Mouse (Mus musculus) hindbrain, embryonic 14.5 days (tissue): ENCODE data around the gene Serpinb6c. TPM values are rescaled to one million over a fixed set of nuclear protein-coding genes. Genes with fewer than 3 reads are reported as not detected.
"Not testable (repeated sequence)": the region's sequence is repeated elsewhere in the genome, so short reads cannot be mapped to it uniquely, and the experiment has no call there.

Experiments used
- ATAC-seq: fragments of 200-750 bp; cut with Nextera tagmentation; 2 replicates; pipeline ENCODE4 v1.8.0; 2017; ENCODE audit warnings: moderate number of reproducible peaks, mild to moderate bottlenecking, moderate TSS enrichment, moderate library complexity; ENCODE audit not compliant: low FRiP score
- DNase-seq: peaks from one replicate; pipeline ENCODE4 v3.0.0-alpha.2; 2015; ENCODE audit warnings: low spot score
- H3K27ac ChIP-seq: fragments of 300-500 bp; sonication (generic); 2 replicates; pipeline ENCODE4 v1.5.1; 2014; ENCODE audit warnings: mild to moderate bottlenecking, moderate library complexity
- H3K27me3 ChIP-seq: fragments of 300-500 bp; sonication (generic); 2 replicates; pipeline ENCODE4 v1.6.1; 2014; ENCODE audit warnings: mild to moderate bottlenecking, low read length, mixed read lengths; ENCODE audit not compliant: control insufficient read depth, insufficient read depth
- H3K36me3 ChIP-seq: fragments of 300-500 bp; sonication (generic); replicated peaks from 2 replicates; pipeline ENCODE4 v1.6.1; 2014; ENCODE audit not compliant: control insufficient read depth, insufficient read depth
- H3K4me1 ChIP-seq: fragments of 300-500 bp; sonication (generic); replicated peaks from 2 replicates; pipeline ENCODE4 v1.6.1; 2014; ENCODE audit warnings: antibody characterized with exemption, low read length, mixed read lengths; ENCODE audit not compliant: control insufficient read depth, insufficient read depth
- H3K4me2 ChIP-seq: fragments of 300-500 bp; sonication (generic); replicated peaks from 2 replicates; pipeline ENCODE4 v1.6.1; 2014; ENCODE audit warnings: mild to moderate bottlenecking, moderate library complexity
- H3K4me3 ChIP-seq: fragments of 300-500 bp; sonication (generic); replicated peaks from 2 replicates; pipeline ENCODE4 v1.5.1; 2014; ENCODE audit warnings: mild to moderate bottlenecking, low read length
- H3K9ac ChIP-seq: fragments of 300-500 bp; sonication (generic); 2 replicates; pipeline ENCODE4 v1.6.1; 2014
- H3K9me3 ChIP-seq: fragments of 300-500 bp; sonication (generic); 2 replicates; pipeline ENCODE4 v1.6.1; 2016; ENCODE audit warnings: low read length; ENCODE audit not compliant: control insufficient read depth
- WGBS: fragments of 180-500 bp; shearing (Covaris S2); extraction: QIAGEN DNeasy Blood & Tissue Kit; methylation state at CpG from one replicate; pipeline ENCODE4 v1.1.7; 2014; 5-methylcytosine and 5-hydroxymethylcytosine counted together
- polyA plus RNA-seq: library from polyadenylated mRNA; unstranded; fragments of >200 nt; fragmentation: Nextera tagmentation; extraction: Ambion mirVana; gene quantifications from 2 replicates; pipeline ENCODE4 v1.2.1, GENCODE M21; 2014

The Serpinb6c gene
- polyA plus RNA-seq: 0.32 TPM in 1 of 2 replicates, not detected in the other

GRCm38 (mm10) chr13:33905176-33905954 lies at the start of gene Serpinb6c:
Gene Serpinb6c (minus strand): TSS chr13:33905708.
- Histone ChIP-seq H3K9me3 (no peaks in the 10 kb centered on the region), H3K27ac (no peak within 1 kb of the TSS), H3K4me1 (no peaks in the 10 kb centered on the region), H3K4me3 (no peak within 1 kb of the TSS), H3K4me2 (no peak within 1 kb of the TSS), H3K36me3 (no peaks in the 10 kb centered on the region), H3K9ac (no peak within 1 kb of the TSS), H3K27me3 (no peaks in the 10 kb centered on the region)
- ATAC-seq (no peak), DNase-seq (no peak)
- 78% methylated on average over 18 of the region's 18 CpGs for WGBS

GRCm38 (mm10) chr13:33952947-33953346 lies 47.4 kb upstream of the Serpinb6c start:
- Histone ChIP-seq H3K4me2 (no peak overlapping the region), H3K27ac (no peak overlapping the region), H3K4me1 (no peaks in the 10 kb centered on the region), H3K9me3 (no peaks in the 10 kb centered on the region), H3K36me3 (no peaks in the 10 kb centered on the region), H3K27me3 (no peaks in the 10 kb centered on the region), H3K4me3 (no peak overlapping the region), H3K9ac (no peak overlapping the region)
- ATAC-seq (no peak), DNase-seq (no peak)
- 74% methylated on average over 2 of the region's 2 CpGs for WGBS

DNA sequence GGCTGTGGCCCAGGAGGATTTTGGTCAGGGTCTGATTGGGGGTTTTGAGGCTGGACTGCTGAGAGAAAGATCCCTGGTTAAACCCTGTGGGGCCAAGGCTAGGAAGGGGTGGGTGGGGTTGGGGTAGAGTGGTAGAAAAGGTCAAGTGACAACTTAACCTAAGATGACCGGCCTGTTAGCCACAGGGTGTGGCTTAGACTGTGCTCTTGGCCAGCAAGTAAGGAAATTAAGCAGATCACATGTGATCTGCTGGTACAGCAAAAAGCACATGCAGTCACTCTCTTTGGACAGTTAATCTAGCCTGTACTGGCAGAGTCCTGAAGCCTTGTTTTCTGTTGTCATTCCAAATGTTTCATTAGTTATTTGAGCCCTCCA lies 46.6 kb upstream of the Serpinb6c start:
- no peaks in the 10 kb centered on the region for H3K36me3 ChIP-seq
- no peak overlapping the region for H3K9ac ChIP-seq
- 78% methylated on average over 1 of the region's 1 CpGs for WGBS
- DNase-seq: no peak
- ATAC-seq: no peak
- no peaks in the 10 kb centered on the region for H3K9me3 ChIP-seq
- H3K4me1 ChIP-seq: no peaks in the 10 kb centered on the region
- H3K27ac ChIP-seq: no peak overlapping the region
- H3K4me3 ChIP-seq: no peak overlapping the region
- no peaks in the 10 kb centered on the region for H3K27me3 ChIP-seq
- H3K4me2 ChIP-seq: no peak overlapping the region

GRCm38 (mm10) chr13:33951308-33952074 lies 46.0 kb upstream of the Serpinb6c start:
- Histone ChIP-seq H3K4me1 (no peaks in the 10 kb centered on the region), H3K36me3 (no peaks in the 10 kb centered on the region), H3K4me2 (no peak overlapping the region), H3K4me3 (no peak overlapping the region), H3K9ac (no peak overlapping the region), H3K27me3 (no peaks in the 10 kb centered on the region), H3K27ac (no peak overlapping the region), H3K9me3 (no peaks in the 10 kb centered on the region)
- DNase-seq (no peak), ATAC-seq (no peak)
- 90% methylated on average over 4 of the region's 4 CpGs for WGBS

DNA sequence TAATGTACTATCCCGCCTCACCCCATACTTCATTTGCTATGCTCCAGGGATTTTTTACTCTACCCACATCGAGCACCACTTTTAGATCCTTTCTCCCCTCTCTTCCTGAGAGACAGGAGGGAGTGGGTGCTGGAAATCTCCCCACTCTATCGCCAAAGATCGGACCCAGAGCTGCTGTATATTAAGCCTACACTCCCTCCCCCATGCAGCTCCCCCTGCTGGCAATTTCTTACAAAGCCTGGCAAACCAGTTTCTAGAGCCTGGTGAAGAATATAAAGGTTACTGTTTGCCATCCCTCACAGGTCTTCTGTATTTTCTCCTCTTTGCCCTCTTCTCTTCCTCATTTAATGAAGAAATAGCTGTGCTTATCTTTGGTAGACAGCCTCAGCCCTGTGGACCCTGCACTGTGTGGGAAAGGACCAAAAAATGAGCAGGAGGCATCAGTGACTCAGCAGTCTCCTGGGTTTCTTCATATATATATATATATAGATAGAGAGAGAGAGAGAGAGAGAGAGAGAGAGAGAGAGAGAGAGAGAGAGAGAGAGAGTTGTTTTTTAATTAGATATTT lies 36.8 kb upstream of the Serpinb6c start:
- no peaks in the 10 kb centered on the region for H3K36me3 ChIP-seq
- H3K4me1 ChIP-seq: no peaks in the 10 kb centered on the region
- no peak overlapping the region for H3K4me2 ChIP-seq
- H3K4me3 ChIP-seq: no peak overlapping the region
- H3K27ac ChIP-seq: no peak overlapping the region
- no peaks in the 10 kb centered on the region for H3K27me3 ChIP-seq
- H3K9me3 ChIP-seq: no peaks in the 10 kb centered on the region
- H3K9ac ChIP-seq: no peak overlapping the region
- ATAC-seq (no peak), DNase-seq (no peak)
- 47% methylated on average over 4 of the region's 4 CpGs for WGBS

GRCm38 (mm10) chr13:33941288-33941808 lies 35.8 kb upstream of the Serpinb6c start:
- DNase-seq (no peak), ATAC-seq (no peak)
- Histone ChIP-seq H3K9ac (no peak overlapping the region), H3K36me3 (no peaks in the 10 kb centered on the region), H3K9me3 (no peaks in the 10 kb centered on the region), H3K4me1 (0 out of 2 replicates have a peak, but pooled peaks cover under 1% of the 10 kb centered on the region), H3K4me2 (no peak overlapping the region), H3K4me3 (no peak overlapping the region), H3K27ac (no peak overlapping the region), H3K27me3 (no peaks in the 10 kb centered on the region)
- 93% methylated on average over 5 of the region's 5 CpGs for WGBS

- not testable (repeated sequence) for H3K36me3 ChIP-seq, H3K27me3 ChIP-seq, H3K27ac ChIP-seq, DNase-seq, H3K4me2 ChIP-seq, ATAC-seq, H3K9me3 ChIP-seq, H3K4me3 ChIP-seq, H3K9ac ChIP-seq
- H3K4me1 ChIP-seq: peaks cover 11% of the 10 kb centered on the region
These were observed 32.1 kb upstream of the Serpinb6c start for GRCm38 (mm10) chr13:33937587-33937986.

- ATAC-seq: no peak
- no peak for DNase-seq
- Histone ChIP-seq H3K4me3 (no peak overlapping the region), H3K27me3 (no peaks in the 10 kb centered on the region), H3K27ac (no peak overlapping the region), H3K4me1 (peaks cover 11% of the 10 kb centered on the region), H3K36me3 (no peaks in the 10 kb centered on the region), H3K9ac (no peak overlapping the region), H3K4me2 (no peak overlapping the region), H3K9me3 (no peaks in the 10 kb centered on the region)
- 72% methylated on average over 5 of the region's 5 CpGs for WGBS
These were observed 31.6 kb upstream of the Serpinb6c start for GRCm38 (mm10) chr13:33937151-33937550.
